Mouse (Mus musculus): Measurements from ENCODE around the gene Unc80. TPM values are rescaled to one million over a fixed set of nuclear protein-coding genes. Genes with fewer than 3 reads are reported as not detected.

Gene Unc80
- 3.3 TPM for polyA plus RNA-seq (2014; fragmentation: Illumina TruSeq; extraction: RNeasy Lipid Tissue Mini Kit (QIAGEN cat#74804); ENCODE audit: low read depth, low replicate concordance)

DNA sequence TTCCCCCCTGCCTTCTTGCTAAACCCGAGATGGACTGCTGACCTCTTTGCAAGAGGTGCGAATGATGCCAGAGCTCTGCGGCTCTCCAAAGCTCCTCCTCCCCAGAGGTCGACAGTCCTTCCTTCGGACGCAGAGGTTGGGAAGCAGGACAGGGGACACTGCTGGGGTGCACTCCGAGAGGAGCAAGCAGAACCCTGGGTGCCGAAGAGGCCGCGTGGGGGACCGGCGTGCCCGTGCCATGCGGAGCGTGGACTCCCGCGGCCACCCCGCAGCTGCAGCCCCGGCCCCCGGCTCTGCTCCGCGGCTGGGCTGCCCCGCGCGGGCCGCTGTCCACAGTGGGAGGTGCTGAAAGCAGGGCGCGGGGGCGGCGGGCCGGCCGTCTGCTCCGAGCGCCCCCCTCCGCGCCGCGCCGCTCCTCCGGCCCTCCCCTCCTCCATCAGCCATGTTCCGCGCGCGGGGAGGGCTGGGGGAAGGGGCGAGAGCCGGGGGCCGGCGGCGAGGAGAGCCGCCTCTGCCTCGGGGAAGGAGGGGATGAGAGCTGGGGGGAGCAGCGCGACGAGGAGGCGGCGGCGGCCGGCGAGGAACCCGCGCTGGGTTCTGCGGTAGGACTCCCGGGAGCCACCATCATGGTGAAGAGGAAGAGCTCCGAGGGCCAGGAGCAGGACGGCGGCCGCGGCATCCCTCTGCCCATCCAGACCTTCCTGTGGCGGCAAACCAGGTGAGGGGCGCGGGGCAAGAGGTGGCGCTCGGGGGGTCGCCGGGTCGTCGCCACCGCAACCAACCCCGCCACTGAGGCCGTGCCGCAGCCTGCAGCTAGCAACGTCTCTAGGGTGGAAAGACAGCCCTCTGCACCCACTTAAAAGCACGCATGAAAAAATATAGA, at the start of gene Unc80:
Gene Unc80 (plus strand): TSS at position 547 of the 883 bp plus-strand sequence.

DNA sequence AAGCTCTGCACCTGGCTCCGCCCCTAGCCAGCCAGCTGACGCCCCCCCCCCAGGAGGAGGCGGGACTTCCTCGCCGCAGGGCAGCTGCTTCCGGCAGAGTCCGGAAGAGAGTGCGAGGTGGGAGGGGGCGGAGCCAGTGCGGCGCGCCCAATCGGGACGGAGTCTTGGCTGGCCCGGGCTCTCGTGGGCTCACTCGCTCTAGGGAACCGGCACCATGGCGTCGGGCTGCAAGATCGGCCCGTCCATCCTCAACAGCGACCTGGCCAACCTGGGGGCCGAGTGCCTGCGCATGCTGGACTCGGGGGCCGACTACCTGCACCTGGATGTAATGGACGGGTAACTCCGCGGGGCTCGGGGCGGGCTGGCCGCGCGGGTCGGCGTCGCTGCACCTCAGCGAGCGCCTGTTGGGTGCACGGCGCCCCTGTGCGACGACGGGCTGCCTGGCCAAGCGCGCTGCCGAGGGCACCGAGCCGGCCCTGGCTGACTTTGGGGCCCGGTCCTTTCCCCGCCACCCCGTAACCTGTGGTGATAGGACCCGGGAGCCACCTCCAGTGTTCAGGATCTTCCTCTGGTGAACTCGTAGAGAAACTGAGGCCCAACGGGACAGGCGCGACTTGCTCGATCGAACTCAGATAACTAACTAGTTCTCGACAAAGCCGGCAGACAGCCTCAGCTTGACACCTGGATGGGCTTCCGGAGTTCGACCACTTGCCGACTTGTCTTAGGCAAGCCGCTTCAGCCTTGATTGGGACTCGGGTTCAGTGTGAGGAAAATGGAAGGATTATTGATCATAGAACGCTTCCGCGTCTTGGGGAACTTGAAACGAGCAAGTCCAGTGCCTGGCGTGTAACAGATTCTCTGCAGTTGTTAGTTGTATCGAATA, 232.8 kb downstream of the Unc80 start, which contains the start of gene Rpe:
Gene Rpe (plus strand): TSS at position 139 of the 883 bp plus-strand sequence.

Other genes starting within 250 kb of the Unc80 start
- gene Rpe, start 232.5 kb downstream of the Unc80 start, polyA plus RNA-seq (2014; fragmentation: Illumina TruSeq; extraction: RNeasy Lipid Tissue Mini Kit (QIAGEN cat#74804); ENCODE audit: low read depth, low replicate concordance) = 118 TPM

Measured in sigmoid colon, adult 10 weeks (tissue).